Mouse (Mus musculus): ENCODE data around the gene Rnf24.

DNA sequence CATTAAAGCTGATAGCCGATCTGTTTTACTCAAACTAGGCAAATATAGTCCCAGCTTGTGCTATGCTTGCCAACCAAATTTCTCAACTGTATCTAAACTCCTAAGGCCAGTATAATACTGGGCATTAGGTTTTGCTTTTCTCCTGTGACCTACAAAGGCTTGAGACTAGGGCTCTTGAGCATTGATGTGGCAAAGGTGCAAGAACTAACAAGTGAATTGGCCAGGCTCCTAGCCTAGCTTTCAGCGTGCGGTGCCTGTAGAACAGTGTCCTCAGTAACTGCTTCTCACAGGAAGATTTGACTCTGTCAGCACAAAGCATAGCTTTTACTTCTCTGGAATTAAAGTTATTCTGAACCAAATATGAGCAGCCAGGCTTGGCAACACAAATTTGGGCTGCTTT is 77.2 kb downstream of the Rnf24 start:
- TF ChIP-seq POLR2A (IDR thresholded peaks at IDR 0.05; ENCODE audit: insufficient read length, low read depth), result no peak
- no peak for TF ChIP-seq MAX (IDR thresholded peaks at IDR 0.05; ENCODE audit: low read depth)
- TF ChIP-seq TCF3 (IDR thresholded peaks at IDR 0.05; ENCODE audit: insufficient read length, low read depth), result no peak
- TF ChIP-seq TCF12 (IDR thresholded peaks at IDR 0.05; ENCODE audit: insufficient read depth, poor library complexity, severe bottlenecking), result no peak
- TF ChIP-seq MYOG (IDR thresholded peaks at IDR 0.05; ENCODE audit: control insufficient read depth in 1 of 3, insufficient read depth in 1 of 3, insufficient read length in 2 of 3, low read depth in 2 of 3), result no peak
- TF ChIP-seq USF1 (IDR thresholded peaks at IDR 0.05; ENCODE audit: low read depth), result no peak
- no peak for TF ChIP-seq POLR2AphosphoS2 (IDR thresholded peaks at IDR 0.05; ENCODE audit: insufficient read length, low read depth)

Measured in myocyte (in vitro differentiated cells).